Mouse (Mus musculus) thymus, adult 2 months (tissue): ENCODE results near the gene Utrn.

ENCODE experiments used
- CTCF ChIP-seq: fragments of 200-500 bp; IDR thresholded peaks from 2 replicates; pipeline ENCODE4 v1.5.1; 2012; ENCODE audit warnings: mild to moderate bottlenecking, control low read depth, low read length, moderate library complexity, borderline replicate concordance; ENCODE audit not compliant: control insufficient read depth, poor library complexity, insufficient read depth; ENCODE audit errors: extremely low read depth
- POLR2A ChIP-seq: fragments of 200-500 bp; IDR thresholded peaks from 2 replicates; pipeline ENCODE4 v1.6.1; 2012; ENCODE audit warnings: mild to moderate bottlenecking, low read length, control low read depth, moderate library complexity; ENCODE audit not compliant: control insufficient read depth, poor library complexity, insufficient read depth; ENCODE audit errors: extremely low read depth

- TF ChIP-seq CTCF (no peak), POLR2A (no peak)
These were observed 19.2 kb upstream of the Utrn start for GRCm38 (mm10) chr10:12888373-12888772.
